Mouse (Mus musculus) bone marrow, adult 2 months (tissue): Measurements from ENCODE around the gene Tor3a.

Experiments
- CTCF ChIP-seq: fragments of 200-500 bp; IDR thresholded peaks from 2 replicates; pipeline ENCODE4 v1.5.1; 2011; ENCODE audit warnings: low read length, control low read depth; ENCODE audit not compliant: control insufficient read depth, insufficient read depth
- POLR2A ChIP-seq: fragments of 200-500 bp; IDR thresholded peaks from 2 replicates; pipeline ENCODE4 v1.6.1; 2011; ENCODE audit warnings: low read depth, mild to moderate bottlenecking, control low read depth, low read length, borderline replicate concordance; ENCODE audit not compliant: control insufficient read depth

DNA sequence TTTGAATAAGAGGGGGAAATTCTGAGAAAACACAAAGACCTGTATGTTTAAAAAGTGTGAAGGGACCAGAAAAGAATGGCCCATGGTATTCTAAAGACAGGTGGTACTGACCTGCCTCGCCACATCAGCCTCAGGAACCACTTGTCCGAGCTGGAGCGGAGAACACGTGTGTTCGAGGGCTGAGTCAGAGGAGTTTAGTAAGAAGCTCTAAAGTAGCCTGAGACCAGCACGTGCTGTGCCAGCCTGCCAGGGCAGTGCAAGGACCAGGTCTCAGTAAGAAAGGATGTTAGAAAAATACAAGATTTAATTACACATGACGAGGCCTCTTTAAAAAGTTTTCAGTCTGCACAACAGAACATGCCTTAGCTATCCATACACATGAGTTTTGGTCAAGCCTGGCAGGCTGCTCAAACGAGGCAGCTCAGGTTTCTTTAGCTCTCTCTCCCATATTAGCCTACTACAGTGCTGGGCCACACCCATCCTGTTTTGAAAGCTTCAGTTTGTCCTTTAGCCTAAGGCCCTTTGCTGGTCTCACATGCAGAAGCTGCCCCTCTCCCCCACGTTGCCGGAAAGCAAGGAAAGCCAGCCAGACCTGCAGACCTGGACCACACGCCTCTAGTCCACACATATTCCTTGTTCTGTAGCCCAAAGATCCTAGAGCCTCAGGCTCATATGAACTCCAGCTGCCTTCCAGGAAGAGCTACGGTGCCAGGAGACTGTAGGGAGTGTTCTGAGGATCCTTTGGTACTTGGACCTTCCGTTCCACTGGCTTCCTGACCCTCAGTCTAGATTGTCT lies 19.2 kb downstream of the Tor3a start:
- TF ChIP-seq POLR2A: no peak
- TF ChIP-seq CTCF: no peak
